Mouse (Mus musculus) left cerebral cortex, adult 2 months (tissue): Measurements from ENCODE around the gene Ccdc88c. TPM values are rescaled to one million over a fixed set of nuclear protein-coding genes. Genes with fewer than 3 reads are reported as not detected.
A peak's percentile ranks its signal among the peaks of the same experiment; 100 is the strongest.

Experiments
- DNase-seq, 2 experiments: peaks; one replicate each; pipeline ENCODE4 v3.0.0; 2021 to 2022; ENCODE audit warnings: low spot score in 2 of 2, mixed read lengths in 1 of 2; ENCODE audit errors: extremely low spot score in 1 of 2
- H3K27ac ChIP-seq: fragments of 200-600 bp; 2 replicates; pipeline ENCODE4 v1.8.1; 2022
- H3K4me3 ChIP-seq: fragments of 200-600 bp; 2 replicates; pipeline ENCODE4 v1.8.1; 2022
- CTCF ChIP-seq: fragments of 200-600 bp; IDR thresholded peaks from 2 replicates; pipeline ENCODE4 v1.8.1; 2022; ENCODE audit warnings: antibody characterized with exemption, mild to moderate bottlenecking, moderate library complexity
- intact Hi-C: fragments of 180-260 bp; cut with DNase I; formaldehyde crosslinking; loops from one replicate; pipeline ENCODE4 v1.15.1; 2025
- long read RNA-seq, 2 experiments: library from polyadenylated mRNA; stranded (forward); transcript quantifications; one replicate each; pipeline ENCODE4 v2.0.0; 2021; ENCODE audit warnings: borderline mapping rate in 2 of 2
- total RNA-seq, 2 experiments: library from RNA; stranded (reverse); gene quantifications; 2 replicates each; pipeline ENCODE4 v1.2.3; 2021

Ccdc88c gene
- total RNA-seq = 10 to 100 TPM; 23.2 to 30.1 TPM
- long read RNA-seq, experiment 1, full-length matches to known transcripts = 5 of 10 reads
- long read RNA-seq, experiment 1, partial matches to known transcripts = 4 of 10 reads
- long read RNA-seq, experiment 1, other reads (novel, unspliced or antisense) = 1 of 10 reads
- long read RNA-seq, experiment 2, full-length matches to known transcripts = 2 of 20 reads
- long read RNA-seq, experiment 2, partial matches to known transcripts = 16 of 20 reads
- long read RNA-seq, experiment 2, other reads (novel, unspliced or antisense) = 2 of 20 reads

GRCm38 (mm10) chr12:101028954-101029731, at the start of gene Ccdc88c:
Ccdc88c (minus strand) TSS chr12:101029056.
- intact Hi-C loops = loop anchor here (1.0 kb wide), 2 partner anchors 77 to 93 kb away; no protein-coding TSS in a partner anchor
- peak; percentile 80 to 81 for DNase-seq
- peak within 1 kb of the TSS; percentile 78 for H3K4me3 ChIP-seq
- H3K27ac ChIP-seq = peak within 1 kb of the TSS; percentile 90
- peak; percentile 68 for TF ChIP-seq CTCF

- intact Hi-C loops = no loop called here
- H3K4me3 ChIP-seq = no peak overlapping the region
- H3K27ac ChIP-seq = no peak overlapping the region
- DNase-seq = no peak
- TF ChIP-seq CTCF = no peak
Measured at GRCm38 (mm10) chr12:101077955-101078354, 49.1 kb upstream of the Ccdc88c start.

DNA sequence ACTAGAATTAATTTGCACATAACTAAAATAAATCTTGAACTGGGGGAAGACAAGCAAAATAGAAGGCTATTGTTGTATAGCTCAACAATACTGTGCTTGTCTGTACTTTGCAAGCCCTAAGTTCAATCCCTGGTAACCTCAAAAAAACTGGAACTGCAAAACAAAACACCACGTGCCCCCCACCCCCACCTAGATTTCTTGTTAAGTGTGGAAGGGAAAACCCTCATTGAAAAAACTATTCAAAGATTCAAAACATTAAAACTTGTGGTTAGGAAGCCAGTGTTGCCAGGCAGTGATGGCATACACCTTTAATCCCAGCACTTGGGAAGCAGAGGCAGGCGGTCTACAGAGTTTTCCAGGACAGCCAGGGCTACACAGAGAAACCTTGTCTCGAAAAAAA, 46.6 kb upstream of the Ccdc88c start:
- intact Hi-C loops = no loop called here
- Histone ChIP-seq H3K27ac (no peak overlapping the region), H3K4me3 (no peak overlapping the region)
- TF ChIP-seq CTCF = no peak
- no peak for DNase-seq

DNA sequence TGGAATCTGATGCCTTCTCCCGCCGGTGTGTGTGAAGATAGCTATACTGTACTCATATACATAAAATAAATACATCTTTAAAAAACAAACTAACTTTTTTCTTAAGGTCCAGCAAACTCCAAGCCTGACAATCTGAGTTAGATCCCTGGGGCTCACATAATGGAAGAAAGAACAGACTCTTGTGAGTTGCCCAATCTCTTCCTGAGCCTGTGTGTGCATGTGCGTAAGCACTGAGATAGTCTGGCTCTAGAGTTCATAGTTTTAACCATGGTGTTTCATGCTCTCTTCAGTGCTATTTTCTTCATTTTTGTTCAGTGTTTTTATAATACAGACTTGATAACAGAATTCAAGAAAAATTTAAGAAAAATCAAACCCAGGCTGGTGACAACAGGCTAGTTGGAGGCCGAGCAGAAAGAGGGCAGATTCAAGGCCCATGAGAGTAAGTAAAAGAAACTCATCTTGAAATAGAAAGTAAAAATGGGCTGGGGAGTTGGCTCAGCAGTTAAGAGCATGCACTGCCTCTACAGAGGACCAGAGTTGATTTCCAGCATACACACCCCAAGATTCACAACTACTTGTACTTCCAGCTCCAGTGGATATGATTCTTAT, 46.1 kb upstream of the Ccdc88c start:
- no peak for TF ChIP-seq CTCF
- Histone ChIP-seq H3K27ac (no peak overlapping the region), H3K4me3 (no peak overlapping the region)
- DNase-seq = no peak
- intact Hi-C loops = no loop called here

DNA sequence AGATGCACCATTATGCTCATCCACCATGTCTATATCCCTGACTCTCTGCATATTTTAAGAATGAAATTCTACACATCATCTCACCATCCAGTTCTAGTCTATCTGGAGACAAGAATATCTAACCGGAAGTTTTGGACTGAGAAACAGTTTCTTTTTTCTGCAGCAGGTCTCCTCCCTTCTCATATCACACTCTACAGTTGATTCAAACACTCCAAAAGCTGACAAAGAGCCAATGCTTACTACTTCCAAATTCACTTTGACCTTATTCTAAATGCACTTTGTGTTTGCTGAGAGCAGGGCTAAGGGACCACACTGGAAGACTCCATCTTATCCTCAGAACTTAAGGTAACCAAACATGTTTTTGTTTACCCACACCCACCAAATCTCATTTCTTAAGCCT, 41.0 kb upstream of the Ccdc88c start:
- DNase-seq = no peak
- TF ChIP-seq CTCF = no peak
- Histone ChIP-seq H3K4me3 (no peak overlapping the region), H3K27ac (no peak overlapping the region)
- intact Hi-C loops = no loop called here

DNA sequence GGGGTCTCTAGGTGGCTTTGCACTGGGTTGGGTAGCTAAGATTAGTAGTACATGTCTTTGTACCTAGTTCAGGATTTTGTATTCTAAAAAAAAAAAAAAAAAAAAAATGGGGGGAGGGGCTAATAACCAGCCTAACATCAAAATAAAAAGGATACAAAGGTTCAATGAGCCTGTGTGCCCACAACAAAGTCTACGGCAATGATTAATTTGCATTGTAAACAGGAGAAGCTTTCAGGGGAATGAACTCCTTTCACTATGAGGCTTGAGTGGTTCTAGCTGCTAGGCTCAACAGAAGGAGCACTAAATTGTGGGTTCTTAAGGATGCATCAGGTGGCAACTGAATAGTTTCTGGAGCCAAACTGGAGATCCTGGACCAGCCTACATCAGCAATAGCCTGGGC, 37.5 kb upstream of the Ccdc88c start:
- no peak overlapping the region for H3K27ac ChIP-seq
- intact Hi-C loops = no loop called here

DNA sequence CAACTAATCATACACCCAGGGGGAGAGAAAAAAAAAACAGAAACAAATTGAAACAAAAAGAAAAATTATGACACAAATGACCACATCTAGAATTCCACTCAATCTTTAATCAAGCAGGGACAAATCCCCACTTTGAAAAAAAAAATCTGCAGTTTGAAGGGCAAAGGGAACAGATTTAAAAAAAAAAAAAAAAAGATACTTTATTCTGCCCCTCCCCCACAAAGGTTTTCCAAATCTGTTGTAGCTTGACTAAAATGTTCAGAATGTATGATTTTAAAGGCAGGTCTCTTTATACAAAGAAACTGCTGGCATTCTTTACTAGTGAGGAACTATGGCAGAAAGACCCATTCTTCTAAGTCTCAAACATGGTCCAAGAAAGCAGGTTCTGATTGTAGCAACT, 11.1 kb upstream of the Ccdc88c start:
- Histone ChIP-seq H3K27ac (no peak overlapping the region), H3K4me3 (no peak overlapping the region)
- no peak for TF ChIP-seq CTCF
- DNase-seq = no peak
- intact Hi-C loops = no loop called here

More for the DNA sequence above, 37.5 kb upstream of the Ccdc88c start:
- H3K4me3 ChIP-seq = no peak overlapping the region
- no peak for TF ChIP-seq CTCF
- DNase-seq = no peak

DNA sequence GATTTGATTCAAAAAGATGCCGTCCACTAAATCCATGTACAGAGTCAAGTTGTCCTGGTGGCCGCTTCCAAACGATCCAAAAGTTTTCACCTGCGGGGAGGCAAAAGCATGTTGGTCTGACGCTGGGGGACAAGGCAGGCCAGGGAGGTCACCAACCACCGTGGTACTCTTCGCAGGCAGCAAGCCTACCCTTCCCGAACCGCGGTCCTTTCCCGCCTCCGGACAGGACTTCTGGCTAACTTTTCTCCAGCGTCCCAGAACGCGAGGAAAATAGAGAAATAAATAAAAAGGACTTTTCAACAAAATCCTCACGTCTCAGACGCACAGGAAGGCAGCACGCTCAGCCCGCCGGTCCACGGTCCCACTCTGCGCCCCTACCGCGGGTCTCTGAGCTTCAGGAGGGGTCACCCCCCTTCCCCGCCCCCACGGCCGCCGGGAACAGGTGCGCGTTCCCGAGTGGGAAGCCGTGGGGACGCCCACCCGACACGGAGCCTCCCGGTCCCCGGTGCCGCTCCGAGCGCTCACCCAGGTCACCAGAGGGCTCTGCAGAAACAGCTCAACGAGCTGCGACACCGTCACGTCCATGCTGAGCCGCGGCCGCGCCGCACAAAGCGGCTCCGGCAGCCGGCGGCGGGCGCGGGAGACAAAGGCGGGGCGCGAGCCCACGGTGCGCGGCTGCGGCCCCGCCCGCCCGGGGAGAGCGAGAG, 456 bp downstream of the Ccdc88c start:
- H3K4me3 ChIP-seq = peak overlapping the region; percentile 78
- peak overlapping the region; percentile 90 for H3K27ac ChIP-seq
- no peak for TF ChIP-seq CTCF
- intact Hi-C loops = no loop called here
- no peak for DNase-seq

- no peak for TF ChIP-seq CTCF
- DNase-seq = no peak
- Histone ChIP-seq H3K4me3 (peak overlapping the region; percentile 78), H3K27ac (peak overlapping the region; percentile 90)
- intact Hi-C loops = loop anchor here (2.0 kb wide), 2 partner anchors 19 to 39 kb away; no protein-coding TSS in a partner anchor
Measured at GRCm38 (mm10) chr12:101027451-101028246, 1.2 kb downstream of the Ccdc88c start.

GRCm38 (mm10) chr12:101026946-101027345, 1.9 kb downstream of the Ccdc88c start:
- peak overlapping the region; percentile 78 for H3K4me3 ChIP-seq
- TF ChIP-seq CTCF = no peak
- peak overlapping the region; percentile 90 for H3K27ac ChIP-seq
- intact Hi-C loops = loop anchor here (2.0 kb wide), 2 partner anchors 18 to 38 kb away; no protein-coding TSS in a partner anchor
- DNase-seq = peak; percentile 38 to 49

- H3K4me3 ChIP-seq = peak overlapping the region; percentile 78
- no peak overlapping the region for H3K27ac ChIP-seq
- TF ChIP-seq CTCF = no peak
- no peak for DNase-seq
- intact Hi-C loops = loop anchor here (2.0 kb wide), 2 partner anchors 18 to 38 kb away; no protein-coding TSS in a partner anchor
Measured at GRCm38 (mm10) chr12:101026518-101026917, 2.3 kb downstream of the Ccdc88c start.
